Mouse (Mus musculus) brain, adult 2 months (tissue): ENCODE data around the gene Rhoc.

ENCODE experiments used
- DNase-seq: peaks from one replicate; pipeline ENCODE4 v3.0.0; 2011; ENCODE audit warnings: low read depth, low spot score

Rhoc gene

GRCm38 (mm10) chr3:104816130-104816529, 28.0 kb downstream of the Rhoc start:
- no peak for DNase-seq

DNA sequence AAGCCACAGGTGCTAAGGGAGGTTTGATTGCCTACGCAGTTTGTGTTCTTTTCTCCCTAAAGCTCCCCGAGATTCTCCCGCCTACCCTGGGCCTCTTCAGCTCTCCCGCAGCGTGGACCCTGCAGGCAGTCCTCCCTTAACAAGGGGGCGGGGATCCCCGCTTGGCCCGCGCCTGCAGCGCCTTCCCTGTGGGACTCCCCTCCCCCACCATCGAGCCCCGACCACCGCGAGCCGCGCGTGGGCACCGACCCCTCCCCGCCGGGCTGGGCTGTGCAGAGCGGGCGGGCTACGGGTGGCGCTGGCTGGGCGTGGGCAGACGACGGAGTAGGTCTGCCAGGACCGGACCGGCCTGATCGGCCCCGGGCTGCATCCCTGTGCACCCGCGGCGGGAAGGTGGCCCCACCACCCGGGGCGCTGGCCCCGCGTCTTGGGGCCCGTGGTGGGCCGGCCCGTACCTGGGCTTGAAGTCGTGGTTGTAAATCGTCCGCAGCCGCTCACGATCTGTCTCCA, 29.4 kb downstream of the Rhoc start:
- DNase-seq = peak; percentile 36

GRCm38 (mm10) chr3:104817991-104818748, 30.0 kb downstream of the Rhoc start, which contains the start of gene Mov10:
Gene Mov10, minus strand, starts transcription at chr3:104818563.
- peak; percentile 47 for DNase-seq

GRCm38 (mm10) chr3:104818749-104819134, 30.6 kb downstream of the Rhoc start:
- no peak for DNase-seq

DNA sequence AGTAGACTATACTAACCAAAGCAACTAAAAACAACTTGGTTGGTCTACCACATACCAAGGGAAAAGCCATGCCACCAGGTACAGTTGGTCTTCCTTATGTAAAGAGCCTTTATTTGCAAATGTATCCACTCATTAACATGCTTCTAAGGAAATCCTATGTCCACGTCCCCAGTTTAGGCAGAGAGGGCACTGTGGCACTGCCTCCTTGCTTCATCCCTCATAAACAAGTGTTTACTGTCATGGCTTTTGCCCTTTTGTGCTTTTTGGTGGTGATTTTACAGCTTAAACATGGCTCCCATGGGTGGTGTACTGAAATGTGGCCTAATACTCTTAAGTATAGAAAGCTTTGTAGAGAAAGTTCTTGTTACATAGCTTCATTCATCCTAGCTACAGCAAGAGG, 32.3 kb downstream of the Rhoc start:
- no peak for DNase-seq

DNA sequence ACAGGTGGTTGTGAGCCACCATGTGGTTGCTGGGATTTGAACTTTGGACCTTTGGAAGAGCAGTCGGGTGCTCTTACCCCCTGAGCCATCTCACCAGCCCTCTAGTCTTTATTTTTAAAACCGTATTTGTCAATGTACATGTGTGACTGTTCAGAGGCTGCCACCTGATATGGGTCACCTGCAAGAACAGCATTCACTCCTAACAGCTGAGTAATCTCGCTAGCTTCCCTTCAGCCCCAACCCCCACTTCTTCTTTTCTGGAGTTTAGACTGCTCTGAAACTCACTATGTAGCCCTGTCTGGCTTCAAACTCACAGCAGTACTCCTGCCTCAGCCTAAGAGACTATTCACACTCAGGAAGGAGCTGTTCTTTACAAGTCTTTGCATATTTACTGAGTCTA, 34.2 kb downstream of the Rhoc start:
- DNase-seq = no peak

DNA sequence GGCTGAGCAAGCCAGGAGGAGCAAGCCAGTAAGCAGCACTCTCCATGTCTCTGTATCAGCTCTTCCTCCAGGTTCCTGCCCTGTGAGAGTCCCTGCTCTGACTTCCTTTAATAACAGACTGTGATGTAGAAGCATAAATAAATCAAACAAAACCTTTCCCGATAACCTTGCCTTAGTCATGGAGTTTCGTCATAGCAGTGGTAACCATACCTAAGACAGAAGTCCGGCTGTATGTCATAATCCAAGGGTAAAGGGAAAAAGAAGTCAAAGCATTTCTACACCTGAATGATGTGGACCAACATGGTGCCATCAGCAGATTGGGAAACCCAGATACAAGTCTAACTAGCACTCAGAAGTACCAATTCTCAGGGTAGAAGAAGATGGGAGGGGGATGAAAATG, 47.6 kb downstream of the Rhoc start:
- DNase-seq = no peak

DNA sequence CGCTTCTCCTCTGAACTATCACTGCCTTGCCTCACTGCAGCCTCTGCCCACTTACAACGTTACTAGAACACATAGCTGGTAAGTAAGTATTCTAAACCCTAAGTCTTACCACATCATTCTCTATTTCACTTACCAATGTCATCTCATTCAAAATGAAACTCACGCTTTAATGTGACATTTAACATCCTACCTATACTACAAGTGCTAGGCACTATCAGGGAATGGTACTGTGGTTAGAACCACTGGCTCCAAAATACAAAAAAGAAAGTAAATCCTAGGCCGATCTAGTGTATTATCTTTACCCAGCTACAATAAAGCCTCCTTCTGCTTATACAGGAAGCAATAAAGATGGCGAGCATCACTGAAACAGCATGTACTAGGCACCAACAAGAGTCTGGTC, 52.9 kb downstream of the Rhoc start:
- DNase-seq = no peak
